Mouse (Mus musculus) monocyte, adult 2 months (primary cell): Measurements from ENCODE around the gene Tekt5.
A peak's percentile ranks its signal among the peaks of the same experiment; 100 is the strongest.

Source experiments
- DNase-seq, 2 experiments: peaks; one replicate each; pipeline ENCODE4 v3.0.0; 2022; ENCODE audit warnings: low spot score in 2 of 2, low read depth in 1 of 2

Gene Tekt5

DNA sequence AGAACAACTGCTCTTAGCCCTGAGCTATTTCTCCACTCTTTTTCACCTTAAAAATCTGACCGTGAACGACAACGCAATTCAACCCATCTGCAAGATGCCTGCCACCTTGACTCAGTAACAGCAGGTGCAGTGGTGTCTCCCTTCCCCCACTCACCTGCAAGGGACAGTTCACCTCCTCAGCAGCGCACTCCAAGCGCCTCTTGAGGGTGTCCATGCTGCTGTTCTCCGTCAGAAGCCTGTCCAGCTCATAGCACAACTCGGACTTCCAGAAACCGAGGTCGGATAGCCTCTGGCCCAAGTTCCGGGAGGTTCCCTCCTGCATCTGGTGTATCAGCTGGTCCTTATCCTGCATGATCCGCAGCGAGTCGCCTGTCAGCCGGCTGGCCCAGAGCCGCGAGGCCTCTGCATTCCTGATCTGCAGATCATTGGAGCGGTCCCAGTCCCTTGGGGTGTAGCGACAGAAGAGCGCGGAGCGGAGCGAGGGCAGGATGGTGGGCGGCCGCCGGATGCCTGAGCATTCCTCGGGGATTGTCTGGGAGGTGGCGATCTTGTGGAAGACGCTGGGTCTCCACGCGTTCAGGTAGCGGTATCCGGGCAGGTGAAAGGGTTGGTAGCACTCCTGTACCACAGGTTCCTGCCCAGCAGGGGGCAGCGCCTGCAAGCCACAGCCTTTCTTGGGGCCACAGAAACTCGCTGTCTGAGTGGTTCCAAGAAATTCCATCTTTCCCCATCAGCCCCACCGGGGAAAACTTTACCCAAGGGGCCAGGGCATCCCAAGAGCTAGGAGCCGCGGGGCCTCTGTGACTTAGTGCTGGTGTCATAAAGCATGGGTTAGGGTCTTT is at the start of gene Tekt5:
Gene Tekt5, minus strand, starts transcription at position 792 of the 842 bp plus-strand sequence.
- DNase-seq, result no peak

DNA sequence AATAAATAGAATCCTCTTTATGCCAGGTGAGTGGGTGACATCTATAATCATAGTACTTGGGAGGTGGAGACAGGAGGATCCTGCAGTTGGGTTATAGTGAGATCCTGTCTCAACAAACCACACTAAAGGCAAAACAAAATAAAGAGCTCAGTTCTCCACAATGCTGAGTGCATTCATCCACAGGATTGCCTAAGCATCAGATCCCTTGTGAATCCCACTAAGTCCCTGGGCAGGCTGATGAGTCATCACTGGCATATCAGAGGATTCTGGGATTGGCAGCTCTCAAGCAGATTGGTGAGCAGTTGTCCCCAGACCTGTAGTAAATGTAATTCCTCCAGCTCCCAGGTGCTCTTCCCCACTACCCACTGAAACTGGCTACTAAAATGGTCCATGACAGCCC is 48.4 kb upstream of the Tekt5 start:
- no peak for DNase-seq

DNA sequence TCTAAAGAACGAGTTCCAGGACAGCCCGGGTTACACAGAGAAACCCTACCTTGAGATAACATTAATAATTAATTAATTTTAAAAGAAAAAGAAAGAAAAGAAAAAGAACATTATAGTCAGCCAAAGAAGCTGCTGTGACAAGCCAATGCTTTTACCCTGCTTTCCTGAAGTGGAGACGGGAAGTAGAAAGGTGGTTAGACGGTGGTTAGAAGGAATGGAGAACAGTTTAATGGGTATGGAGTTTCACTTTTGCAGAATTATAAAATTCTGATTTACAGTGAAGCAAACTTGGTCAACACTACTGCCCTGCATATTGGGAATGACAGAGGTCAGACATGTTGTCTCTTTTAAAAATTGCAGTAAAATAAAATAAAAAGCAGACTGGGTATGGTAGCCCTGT is 46.5 kb upstream of the Tekt5 start:
- DNase-seq, result no peak

DNA sequence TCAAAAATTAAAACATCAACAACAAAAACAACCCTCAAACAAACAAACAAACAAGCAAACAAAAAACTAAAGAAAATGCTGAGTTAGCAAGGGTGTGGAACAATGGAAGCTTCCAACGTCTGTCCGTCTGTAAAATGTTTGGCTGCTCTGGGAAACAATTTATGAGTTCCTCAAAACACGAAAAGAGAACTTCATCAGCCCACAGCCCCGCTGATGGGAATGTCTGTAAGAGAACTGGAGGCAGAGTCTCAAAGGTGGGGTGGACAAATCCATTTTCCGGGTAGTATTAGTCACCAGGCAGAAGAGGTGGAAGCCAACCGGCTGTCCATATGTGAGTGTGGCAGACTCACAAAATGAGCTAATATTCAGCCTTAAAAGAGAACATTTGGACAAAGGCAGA is 46.0 kb upstream of the Tekt5 start:
- peak in 1 of 2 experiments; percentile 14 for DNase-seq

DNA sequence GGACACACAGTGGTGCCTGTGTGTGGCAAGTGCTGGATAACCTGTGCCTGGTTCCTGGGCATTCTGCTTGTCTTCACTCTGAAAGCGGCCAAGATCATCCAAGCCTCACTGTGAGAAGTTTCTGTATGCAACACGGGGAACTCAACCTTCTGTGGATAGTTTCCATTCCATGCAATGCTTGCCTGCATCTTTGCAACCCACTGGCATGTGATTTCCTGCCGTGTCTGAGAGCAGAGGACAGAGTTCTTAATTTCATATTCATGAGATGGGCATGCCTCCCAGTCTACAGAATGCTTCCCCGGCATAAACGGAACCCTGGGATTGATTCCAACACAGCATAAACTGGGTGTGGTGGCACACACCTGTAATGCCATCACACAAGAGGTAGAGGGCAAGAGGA is 42.8 kb upstream of the Tekt5 start:
- DNase-seq, result no peak

DNA sequence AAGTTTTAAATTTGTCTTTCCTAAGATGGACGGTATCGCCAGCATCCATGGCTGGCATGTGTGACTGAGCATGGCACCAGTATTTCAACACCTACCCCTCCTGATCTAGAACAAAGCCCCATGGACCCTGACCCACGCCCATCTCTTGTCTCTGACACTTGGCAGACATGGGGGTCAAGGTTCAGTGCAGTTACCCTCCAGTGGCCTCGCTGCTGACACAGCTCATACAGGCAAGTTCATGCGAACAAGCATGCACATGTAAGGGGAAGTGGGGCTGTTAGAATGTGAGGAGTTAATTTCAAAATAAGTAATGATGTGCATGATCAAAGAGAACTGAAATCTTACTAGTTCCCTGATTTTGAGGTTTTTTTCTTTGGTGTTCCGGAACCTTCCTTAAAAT is 40.9 kb upstream of the Tekt5 start:
- peak in 1 of 2 experiments; percentile 37 for DNase-seq

DNA sequence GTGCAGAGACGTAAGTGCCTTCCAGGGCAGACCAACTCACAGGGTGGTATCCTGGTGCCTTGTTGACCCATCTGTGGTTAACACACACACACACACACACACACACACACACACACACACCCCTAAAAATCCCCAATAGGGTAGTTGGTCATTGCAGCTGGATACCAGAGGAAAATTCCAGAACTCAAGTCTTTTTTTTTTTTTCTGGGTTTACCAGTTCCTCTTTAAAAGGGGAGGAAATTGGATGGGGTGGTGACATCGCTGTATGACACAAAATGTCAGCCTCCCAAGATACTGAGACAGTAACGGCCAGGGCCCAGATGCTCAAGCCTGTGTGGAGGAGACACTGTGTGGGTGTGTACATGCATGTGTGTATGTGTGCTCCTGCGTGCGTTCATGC is 38.1 kb upstream of the Tekt5 start:
- no peak for DNase-seq

DNA sequence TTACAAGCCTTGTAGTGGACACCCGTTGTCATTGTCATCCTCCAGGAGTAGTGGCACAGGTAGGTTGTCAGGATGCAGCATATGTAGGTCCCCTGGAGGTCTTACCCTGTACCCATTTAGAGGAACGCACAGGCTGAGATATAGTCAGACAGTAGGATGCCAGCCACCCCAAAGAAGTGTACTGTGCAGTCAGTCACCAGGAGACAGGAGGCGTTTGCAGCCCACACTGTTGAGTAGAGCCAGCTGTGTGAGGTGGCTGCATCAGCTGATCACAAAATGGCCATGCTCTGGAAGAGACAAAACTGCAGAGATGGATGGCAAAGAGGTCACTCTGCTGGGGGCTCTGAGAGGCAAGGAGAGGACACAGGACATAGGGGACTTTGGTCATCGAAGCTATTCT is 37.1 kb upstream of the Tekt5 start:
- DNase-seq, result no peak

DNA sequence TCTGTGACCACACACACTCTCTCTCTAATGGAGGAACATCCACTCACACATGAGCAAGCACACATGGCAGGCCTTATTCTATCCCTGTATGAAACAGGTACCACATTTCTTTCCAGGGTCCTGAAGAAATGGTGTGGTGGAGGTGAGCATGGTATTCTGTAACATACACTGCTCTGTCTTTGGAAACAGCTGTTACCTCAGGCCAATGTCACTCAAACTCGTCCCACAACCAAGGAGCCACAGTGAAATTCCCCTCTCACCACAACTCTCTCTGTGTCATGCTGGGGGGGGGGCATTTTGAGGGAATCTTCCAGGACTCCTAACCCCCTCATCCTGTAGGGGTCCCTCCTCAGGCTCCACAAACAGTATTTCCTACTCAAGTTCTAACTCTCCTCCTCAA is 36.6 kb upstream of the Tekt5 start:
- DNase-seq, result no peak

DNA sequence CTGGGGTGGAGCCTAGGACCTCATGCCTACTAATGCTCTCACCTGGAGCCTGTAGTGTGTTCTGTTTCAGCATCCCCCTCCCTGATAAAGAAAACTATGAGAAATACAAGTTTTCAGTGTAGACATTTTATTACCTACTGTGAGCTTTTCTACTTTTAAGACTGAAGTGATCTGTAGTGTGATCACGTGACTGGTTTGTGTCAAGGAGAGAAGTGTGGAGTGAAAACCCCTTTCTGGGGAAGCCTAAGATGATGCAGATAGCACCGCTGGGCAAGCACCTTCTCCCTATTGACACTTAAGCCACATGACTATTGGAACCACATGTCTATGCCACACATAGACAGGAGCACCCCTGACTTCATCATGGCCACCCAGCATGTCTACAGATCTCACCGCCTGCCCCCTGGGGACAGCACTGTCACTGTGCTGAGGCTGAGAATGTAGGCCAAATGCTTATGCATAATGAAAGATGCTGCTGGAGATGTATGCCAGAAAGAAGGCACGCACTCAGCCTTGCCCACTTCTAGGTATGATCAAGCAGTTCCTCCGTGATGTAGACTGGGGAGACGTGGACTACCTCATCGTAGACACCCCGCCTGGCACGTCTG is 25.3 kb upstream of the Tekt5 start:
- DNase-seq, result no peak

DNA sequence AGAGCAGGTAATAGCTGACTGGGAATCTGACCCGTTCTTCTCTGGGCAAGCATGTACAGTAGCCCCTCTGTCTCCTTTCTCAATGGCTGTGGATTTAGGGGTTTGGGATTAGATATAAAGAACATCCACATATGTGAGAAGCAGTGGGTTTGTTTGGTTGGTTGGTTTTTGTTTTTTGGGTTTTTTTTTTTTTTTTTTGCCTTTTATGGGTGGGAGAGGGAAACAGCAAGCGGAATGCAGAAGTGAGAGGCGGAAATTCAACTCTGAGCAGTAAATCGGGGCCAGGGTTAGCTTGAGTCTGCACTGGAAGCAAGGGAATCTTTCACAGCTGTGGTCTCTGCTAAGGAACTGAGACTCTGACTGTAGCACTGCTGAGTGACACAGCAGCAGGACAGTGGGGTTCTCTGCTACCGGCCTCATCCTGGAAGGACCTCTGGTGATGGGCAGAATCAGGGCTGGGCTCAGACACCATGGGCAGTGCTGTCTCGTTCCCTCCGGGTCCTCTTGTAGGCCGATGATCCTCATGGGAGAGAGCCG is 22.5 kb upstream of the Tekt5 start:
- peak; percentile 26 to 48 for DNase-seq

DNA sequence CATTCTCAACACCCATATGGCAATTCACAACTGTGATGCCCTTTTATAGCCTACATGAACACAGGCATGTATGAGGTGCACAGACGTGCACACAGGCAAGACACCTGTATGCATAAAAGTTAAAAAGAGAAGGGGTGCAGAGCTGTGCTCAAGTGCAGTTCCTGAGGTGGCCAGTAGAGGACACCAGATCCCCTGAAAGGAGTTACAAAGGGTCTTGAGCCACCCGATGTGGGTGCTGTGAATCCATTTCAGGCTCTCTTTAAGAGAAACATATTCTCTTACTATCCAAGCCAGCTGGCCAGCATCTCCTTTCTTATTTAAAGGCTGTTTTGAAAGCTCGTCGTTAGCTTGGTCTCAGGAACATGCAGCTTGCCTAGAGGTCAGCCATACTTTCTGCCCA is 21.6 kb upstream of the Tekt5 start:
- no peak for DNase-seq

DNA sequence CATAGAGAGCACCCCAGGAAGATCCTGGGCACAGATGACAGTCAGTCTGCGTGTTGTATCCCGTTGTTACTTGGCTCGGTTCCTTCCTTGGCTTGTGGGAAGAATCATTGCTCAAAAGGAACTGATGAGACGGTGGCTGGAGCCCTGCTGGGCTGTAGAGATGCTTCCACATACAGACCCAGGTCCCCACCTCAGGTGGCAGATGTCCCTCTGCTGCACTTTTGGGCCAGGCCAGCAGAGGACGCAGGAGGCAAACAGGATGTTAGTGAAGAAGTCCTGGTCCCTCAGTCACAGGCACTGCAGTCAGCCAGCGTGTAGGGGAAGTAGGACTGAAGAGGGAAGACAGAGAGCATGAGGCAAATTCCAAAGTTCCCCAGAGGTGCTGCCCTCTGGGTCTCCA is 20.7 kb upstream of the Tekt5 start:
- peak; percentile 34 to 74 for DNase-seq

DNA sequence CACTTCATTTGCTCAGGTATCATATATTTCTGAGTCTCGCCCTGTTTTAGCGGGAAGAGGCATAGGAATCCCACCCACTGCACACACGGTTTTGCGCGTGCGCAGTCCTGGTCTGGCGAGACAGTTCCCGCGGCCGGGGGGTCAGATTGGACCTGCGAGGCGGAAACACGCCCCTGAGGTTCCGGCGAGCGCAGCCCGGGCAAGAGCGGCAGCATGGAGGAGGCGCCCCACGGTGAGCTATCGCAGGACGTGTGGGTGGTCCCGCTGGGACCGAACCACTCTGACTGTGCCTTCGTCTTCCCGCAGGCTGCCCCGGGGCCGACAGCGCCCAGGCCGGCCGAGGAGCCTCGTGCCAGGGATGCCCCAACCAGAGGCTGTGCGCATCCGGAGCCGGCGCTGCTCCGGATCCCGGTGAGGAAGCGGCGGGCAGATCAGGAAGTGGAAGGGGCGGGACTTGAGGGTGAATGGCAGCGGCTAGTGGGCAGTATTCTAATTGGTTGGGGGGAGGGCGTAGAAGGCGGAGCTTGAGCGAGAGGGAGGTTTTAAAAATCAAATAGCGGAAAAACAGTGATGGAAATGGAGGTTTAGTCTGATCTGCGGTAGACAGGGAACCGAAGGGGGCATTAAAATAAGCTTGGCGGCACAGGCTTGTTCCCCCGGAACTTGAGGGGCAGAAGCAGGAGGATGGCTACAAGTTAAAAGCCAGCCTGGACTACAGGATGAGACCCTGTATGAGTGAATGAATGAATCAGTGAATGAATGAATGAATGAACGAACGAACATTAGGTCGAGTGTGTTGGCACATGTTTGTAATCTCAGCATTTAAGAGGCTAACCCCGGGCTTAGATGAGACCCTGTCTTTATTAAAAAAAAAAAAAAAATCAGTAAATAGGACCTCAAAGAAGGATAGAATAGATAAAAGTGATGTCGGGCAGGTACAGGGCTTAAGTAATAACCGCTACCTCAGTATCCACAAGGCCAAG is 16.8 kb upstream of the Tekt5 start, which contains the start of gene Nubp1:
Gene Nubp1, plus strand, starts transcription at position 185 of the 983 bp plus-strand sequence.
- peak; percentile 77 to 86 for DNase-seq

DNA sequence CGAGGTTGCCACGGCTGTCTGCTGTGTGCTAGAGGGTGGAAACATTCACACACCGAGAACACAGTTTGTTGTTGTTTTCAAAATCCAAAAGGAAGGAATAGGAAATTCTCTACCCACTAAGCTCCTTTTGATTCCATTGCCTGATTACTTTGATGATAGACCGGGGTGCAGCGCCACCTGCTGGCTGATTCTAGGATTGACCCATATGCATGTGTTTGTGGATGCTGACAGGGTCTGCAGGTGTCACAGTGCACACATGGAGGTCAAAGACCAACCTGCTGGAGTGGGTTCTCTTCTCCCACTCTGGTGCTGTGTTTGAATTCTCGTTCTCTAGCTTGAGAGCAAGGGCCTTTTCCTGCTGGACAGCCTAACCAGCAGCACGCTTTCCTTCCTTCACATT is 3.9 kb upstream of the Tekt5 start:
- DNase-seq, result peak in 1 of 2 experiments; percentile 64

DNA sequence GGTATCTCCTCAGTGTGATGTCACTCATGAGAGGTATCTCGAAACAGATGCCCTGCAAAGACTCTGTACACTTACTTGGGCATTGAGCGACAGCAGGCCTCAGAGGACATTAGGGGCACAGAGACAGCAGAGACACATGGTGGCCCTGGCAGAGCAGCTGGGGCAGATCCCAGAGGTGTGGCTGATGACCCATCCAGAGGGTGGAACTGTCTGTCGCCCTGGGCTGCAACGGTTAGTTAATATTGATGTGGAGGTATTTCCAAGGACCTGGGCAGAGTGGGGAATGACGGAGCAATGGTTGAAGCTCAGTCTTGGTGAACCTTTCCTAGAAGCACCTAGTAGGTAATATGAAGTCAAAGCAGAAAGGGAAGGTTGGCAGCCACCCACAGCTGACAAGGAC is 3.5 kb upstream of the Tekt5 start:
- no peak for DNase-seq

DNA sequence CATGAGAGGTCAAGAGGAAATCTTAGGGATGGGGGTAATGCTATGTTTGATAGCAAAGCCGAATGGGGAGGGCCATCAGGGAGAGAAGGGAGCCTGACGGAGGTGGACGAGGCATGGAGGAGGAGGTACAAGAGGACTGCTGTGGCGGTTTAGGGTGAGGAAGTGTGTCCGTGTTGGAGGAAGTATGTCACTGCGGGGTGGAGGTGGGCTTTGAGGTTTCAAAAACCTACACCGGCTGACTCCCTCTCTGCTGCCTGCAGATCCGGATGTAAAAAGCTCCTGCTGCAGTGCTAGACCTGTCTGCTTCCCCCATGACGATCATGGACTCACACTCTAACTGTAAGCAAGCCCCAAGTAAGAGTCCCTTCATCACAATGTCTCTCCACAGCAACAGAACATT is 2.7 kb downstream of the Tekt5 start:
- no peak for DNase-seq

DNA sequence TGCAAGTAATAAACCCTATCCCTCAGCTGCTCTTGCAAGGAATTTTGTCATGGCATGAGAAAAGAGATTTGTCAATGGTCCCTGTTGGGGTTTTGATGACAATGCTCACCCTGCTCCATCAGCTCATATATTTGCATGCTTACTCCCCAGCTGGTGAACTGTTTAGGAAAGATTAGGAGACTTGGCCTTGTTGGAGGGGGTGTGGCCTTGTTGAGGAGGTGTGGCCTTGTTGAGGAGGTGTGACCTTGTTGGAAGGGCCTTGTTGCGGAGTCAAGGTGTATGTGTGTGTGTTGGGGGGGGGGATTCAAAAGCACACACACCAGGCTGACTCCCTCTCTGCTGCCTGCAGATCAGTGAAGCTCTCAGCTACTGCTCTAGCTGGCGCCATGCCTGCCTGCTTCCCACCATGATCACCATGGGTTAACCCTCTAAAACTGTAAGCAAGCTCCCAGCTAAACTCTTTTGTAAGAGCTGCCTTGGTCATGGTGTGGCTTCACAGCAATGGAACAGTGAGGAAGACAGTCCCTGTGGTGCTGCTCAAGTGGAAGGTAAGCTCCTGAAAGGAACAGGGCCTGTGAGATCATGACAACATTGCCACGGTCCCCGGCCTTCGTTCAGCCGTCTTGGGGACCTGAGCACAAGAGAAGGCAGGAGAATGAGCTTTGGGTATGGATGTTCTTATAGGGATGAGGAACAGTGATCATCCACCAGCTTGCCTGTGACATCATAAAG is 6.5 kb downstream of the Tekt5 start:
- DNase-seq, result no peak

DNA sequence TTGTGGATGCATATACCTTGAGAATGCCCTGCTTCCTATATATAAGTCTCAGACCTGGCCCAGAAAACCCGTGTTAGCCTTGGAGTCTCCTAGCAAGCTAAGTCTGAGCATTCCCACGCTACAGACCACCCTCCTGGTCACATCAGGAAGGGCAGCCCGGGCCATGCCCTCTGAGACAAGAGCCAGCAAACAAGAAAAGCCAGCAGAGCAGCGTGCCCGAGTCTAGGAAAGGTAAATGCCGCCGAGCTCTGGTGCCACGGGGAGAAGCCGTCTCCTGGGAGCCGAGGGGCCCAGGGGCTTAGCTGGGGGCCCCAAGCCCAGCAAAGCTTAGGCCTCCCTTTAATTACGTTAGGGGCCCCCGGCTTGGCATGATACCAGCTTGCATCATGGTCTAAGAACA is 10.0 kb downstream of the Tekt5 start:
- DNase-seq, result no peak

DNA sequence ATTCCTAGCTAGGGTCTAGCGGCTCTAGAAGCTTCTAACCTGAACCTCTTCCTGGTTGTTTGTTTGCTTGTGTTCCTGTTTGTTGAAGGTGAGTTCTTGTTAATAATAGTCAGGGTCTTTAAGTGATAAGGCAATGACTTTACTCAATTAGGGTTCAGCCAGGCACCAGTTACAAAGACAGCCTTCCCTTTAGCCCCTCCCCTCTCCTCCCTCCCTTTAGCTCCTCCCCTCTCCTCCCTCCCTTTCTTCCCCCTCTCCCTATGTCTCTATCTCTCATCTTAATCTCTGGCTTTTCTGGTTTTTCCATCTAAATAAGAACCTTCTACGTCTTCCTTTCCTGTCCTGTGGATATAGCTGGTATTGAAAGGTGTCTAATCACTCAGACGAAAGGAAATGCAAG is 10.7 kb downstream of the Tekt5 start:
- no peak for DNase-seq

DNA sequence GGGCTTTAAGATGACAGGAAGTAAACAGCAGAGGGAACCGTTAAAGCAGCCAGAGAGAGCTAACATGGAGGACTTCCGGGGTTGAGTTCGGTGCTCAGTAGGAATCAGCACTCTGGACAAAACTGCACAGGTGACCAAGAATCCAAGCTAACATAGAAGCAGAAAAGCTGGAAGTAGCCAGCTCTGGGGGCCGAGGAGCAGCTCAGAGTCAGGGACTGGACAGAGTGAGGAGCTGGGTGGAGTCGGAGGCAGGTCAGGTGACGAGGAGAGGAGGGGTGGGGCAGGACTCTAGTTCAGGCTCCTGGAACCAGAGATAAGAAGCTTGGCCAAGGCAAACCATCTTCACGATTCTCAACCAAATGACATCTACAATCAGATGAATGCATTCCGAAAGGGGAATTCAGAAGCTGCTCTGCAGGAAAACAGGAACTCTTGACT is 11.2 kb downstream of the Tekt5 start:
- no peak for DNase-seq
